Mouse (Mus musculus): ENCODE data around the gene 1700037C18Rik. TPM values are rescaled to one million over a fixed set of nuclear protein-coding genes. Genes with fewer than 3 reads are reported as not detected.

1700037C18Rik gene
- polyA plus RNA-seq, 1 experiment from 2014 or later = 2.4 TPM

DNA sequence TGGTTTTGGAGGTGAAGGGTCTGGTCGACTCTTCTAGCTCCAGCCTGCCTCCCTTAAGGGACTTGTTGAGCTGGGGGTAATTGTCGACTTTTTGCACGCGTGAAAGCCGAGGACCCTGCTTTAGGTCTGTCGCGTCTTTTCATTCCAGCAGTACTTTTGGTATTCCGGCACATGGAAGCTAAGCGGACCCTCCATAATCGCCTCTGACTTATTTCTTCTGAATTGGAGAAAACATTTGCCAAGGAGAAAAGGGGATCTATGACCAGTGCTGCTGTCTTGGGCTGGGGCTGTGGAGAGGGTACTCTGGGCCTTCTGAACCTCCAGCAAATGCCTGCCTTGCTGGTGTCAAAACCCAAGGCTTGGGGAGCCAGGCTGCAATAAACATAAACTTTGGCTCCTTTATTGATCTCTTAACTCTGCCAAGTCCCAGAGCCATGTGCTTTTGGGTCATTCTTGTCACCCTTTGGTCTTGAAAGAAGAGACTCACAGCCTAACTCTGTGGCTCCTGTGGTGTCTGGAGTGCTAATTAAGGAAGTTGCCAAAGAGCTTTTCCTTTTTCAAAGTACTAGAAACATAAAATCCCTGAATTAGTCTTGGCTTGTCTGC is 23.3 kb downstream of the 1700037C18Rik start:
- Histone ChIP-seq H3K4me1 (ENCODE audit: insufficient read depth) (peaks cover 19% of the 10 kb centered on the region), H3K27me3 (ENCODE audit: insufficient read depth, low read length) (no peaks in the 10 kb centered on the region), H3K9ac (replicated peaks) (peak overlapping the region; percentile 98), H3K36me3 (replicated peaks; ENCODE audit: insufficient read depth, low read length) (peaks cover 3% of the 10 kb centered on the region), H3K9me3 (ENCODE audit: low read length) (no peaks in the 10 kb centered on the region), H3K4me2 (ENCODE audit: low read depth, low read length) (peak overlapping the region; percentile 97), H3K4me3 (ENCODE audit: low read depth, low read length) (peak overlapping the region; percentile 99), H3K27ac (ENCODE audit: low read depth) (peak overlapping the region; percentile 95)
- no peak for TF ChIP-seq EP300 (IDR thresholded peaks at IDR 0.05; ENCODE audit: low read depth)
- TF ChIP-seq CTCF (IDR thresholded peaks at IDR 0.05; ENCODE audit: low read depth) = no peak
- WGBS (ENCODE audit: insufficient replicate concordance) = 5% methylated on average over 10 of the region's 10 CpGs
- ATAC-seq (peak; percentile 58), DNase-seq (peak; percentile 54)

DNA sequence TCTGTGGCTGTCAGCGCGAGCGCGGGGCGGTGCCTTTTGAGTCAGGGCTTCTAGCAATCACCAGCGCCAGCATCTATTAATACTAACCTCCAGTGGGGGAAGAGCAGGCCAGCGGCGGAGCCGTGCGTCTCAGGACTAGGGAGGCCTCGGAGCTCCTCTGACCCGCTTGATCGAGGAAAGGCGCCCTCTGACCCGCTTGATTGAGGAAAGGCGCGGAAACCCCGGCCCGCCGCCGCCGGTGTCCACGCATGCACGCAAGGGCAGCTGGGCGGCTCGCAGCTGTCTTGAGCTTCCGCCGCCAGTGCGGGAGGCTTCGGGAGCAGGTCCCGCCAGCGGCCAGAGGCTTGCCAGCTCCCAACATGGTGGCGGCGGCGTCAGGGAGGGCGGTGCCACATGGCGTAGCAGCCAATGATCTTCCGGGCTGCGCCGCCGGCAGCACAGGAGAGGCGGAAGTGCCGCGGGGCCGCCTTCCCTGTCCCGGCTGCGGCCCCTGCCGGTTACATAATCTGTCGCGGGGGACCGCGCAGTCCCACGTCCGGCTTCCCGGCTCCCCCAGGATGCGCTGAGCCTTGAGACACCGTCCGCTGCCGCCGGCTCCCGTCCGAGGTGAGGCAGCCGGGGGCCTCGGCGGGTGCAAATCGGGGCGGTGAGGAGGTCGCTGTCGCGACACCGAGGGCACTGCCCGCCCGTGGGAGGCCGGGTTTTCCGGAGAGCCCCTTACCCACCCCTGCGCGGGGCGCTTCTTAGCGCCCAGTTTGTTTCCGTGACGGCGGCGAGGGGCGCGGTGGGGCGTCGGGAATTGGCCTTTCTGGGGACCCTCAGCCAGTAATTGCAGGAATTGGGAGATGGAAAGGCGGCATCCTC is 24.1 kb downstream of the 1700037C18Rik start, which contains the start of the genes Zfp597 and Gm20695:
TSS of gene Zfp597 (minus strand) at position 361 of the 864 bp plus-strand sequence.
TSS of gene Gm20695 (plus strand) at position 448 of the 864 bp plus-strand sequence.
- H3K4me2 ChIP-seq (ENCODE audit: low read depth, low read length) = peak within 1 kb of the TSS; percentile 97
- 2% methylated on average over 81 of the region's 88 CpGs for WGBS (ENCODE audit: insufficient replicate concordance)
- H3K4me1 ChIP-seq (ENCODE audit: insufficient read depth) = peaks cover 19% of the 10 kb centered on the region
- peak within 1 kb of the TSS; percentile 98 for H3K9ac ChIP-seq (replicated peaks)
- TF ChIP-seq CTCF (IDR thresholded peaks at IDR 0.05; ENCODE audit: low read depth) (peak; percentile 70), EP300 (IDR thresholded peaks at IDR 0.05; ENCODE audit: low read depth) (no peak)
- no peaks in the 10 kb centered on the region for H3K9me3 ChIP-seq (ENCODE audit: low read length)
- no peaks in the 10 kb centered on the region for H3K27me3 ChIP-seq (ENCODE audit: insufficient read depth, low read length)
- peak within 1 kb of the TSS; percentile 99 for H3K4me3 ChIP-seq (ENCODE audit: low read depth, low read length)
- peak within 1 kb of the TSS; percentile 95 for H3K27ac ChIP-seq (ENCODE audit: low read depth)
- peaks cover 3% of the 10 kb centered on the region for H3K36me3 ChIP-seq (replicated peaks; ENCODE audit: insufficient read depth, low read length)
- DNase-seq (peak; percentile 96), ATAC-seq (peak; percentile 97)

DNA sequence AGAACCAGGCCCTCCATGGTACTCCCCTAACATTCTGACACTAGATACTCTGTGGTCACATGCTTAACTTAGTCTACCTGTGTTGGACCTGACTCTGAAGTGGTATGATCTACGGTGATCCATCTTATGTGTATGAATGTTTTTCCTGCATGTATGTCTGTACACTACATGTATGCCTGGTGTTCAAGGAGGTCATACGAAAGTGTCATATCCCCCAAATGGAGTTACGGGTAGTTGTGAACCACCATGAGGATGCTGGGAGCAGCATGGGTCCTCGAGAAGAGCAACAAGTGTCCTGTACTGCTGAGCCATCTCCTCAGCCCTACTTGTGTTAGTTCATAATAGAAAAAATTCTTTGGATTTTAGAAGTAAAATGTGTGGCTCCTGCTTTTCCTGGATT is 32.1 kb downstream of the 1700037C18Rik start:
- peaks cover 8% of the 10 kb centered on the region for H3K4me1 ChIP-seq (ENCODE audit: insufficient read depth)
- no peak overlapping the region for H3K4me2 ChIP-seq (ENCODE audit: low read depth, low read length)
- peaks cover 3% of the 10 kb centered on the region; the same call in 1 of the 2 replicates for H3K36me3 ChIP-seq (replicated peaks; ENCODE audit: insufficient read depth, low read length)
- H3K27ac ChIP-seq (ENCODE audit: low read depth) = no peak overlapping the region
- WGBS (ENCODE audit: insufficient replicate concordance) = 86% methylated on average over 4 of the region's 4 CpGs
- ATAC-seq (no peak), DNase-seq (no peak)
- H3K9me3 ChIP-seq (ENCODE audit: low read length) = no peaks in the 10 kb centered on the region
- no peak overlapping the region for H3K9ac ChIP-seq (replicated peaks)
- no peak overlapping the region for H3K4me3 ChIP-seq (ENCODE audit: low read depth, low read length)
- H3K27me3 ChIP-seq (ENCODE audit: insufficient read depth, low read length) = no peaks in the 10 kb centered on the region
- TF ChIP-seq EP300 (IDR thresholded peaks at IDR 0.05; ENCODE audit: low read depth) (no peak), CTCF (IDR thresholded peaks at IDR 0.05; ENCODE audit: low read depth) (no peak)

DNA sequence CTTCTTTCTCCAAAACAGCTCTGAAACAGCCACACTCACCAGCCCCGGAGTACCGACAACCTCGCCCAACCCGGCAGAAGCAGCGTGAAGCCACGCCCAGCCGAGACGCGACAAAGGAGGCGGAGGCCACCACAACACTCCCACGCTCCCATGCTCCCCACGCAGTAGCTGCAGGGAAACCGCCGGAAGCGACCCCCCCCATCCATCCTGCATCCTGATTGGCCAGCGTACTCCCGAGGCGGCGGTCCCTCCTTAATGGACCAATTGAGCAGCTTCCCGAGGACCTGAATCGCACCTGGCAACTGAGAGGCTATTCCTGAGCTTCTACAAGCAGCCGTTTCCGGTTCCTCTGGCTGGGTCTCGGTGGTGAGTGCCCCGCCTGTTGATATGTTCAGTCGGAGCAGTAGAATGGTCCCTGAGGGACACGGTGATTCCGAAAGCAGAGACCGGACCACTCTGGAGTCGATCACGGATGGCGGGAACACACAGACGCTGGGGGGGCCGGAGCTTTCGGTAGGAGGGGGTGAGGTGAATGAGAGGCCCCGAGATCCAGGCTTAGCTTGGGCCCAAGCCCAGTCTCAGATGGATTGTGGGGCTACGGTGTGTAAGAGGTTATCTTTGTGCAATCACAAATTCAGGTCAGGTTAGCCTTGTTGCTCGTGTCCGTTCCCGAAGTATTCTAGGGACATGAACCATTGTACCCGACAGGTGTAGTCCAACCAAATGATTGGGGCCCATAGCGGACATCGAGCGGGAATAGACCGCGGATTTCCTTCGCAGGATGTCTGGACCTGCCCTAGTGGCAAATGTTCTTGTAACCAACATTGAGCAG is 36.1 kb downstream of the 1700037C18Rik start, which contains the start of gene Naa60:
TSS of gene Naa60 (plus strand) at position 160 of the 832 bp plus-strand sequence.
- H3K27ac ChIP-seq (ENCODE audit: low read depth) = peak within 1 kb of the TSS; percentile 79
- H3K36me3 ChIP-seq (replicated peaks; ENCODE audit: insufficient read depth, low read length) = peaks cover 7% of the 10 kb centered on the region; the same call in 1 of the 2 replicates
- WGBS (ENCODE audit: insufficient replicate concordance) = 5% methylated on average over 47 of the region's 47 CpGs
- no peaks in the 10 kb centered on the region for H3K27me3 ChIP-seq (ENCODE audit: insufficient read depth, low read length)
- peak within 1 kb of the TSS; percentile 84 for H3K4me2 ChIP-seq (ENCODE audit: low read depth, low read length)
- H3K9ac ChIP-seq (replicated peaks) = peak within 1 kb of the TSS; percentile 66
- TF ChIP-seq CTCF (IDR thresholded peaks at IDR 0.05; ENCODE audit: low read depth) (no peak), EP300 (IDR thresholded peaks at IDR 0.05; ENCODE audit: low read depth) (no peak)
- H3K9me3 ChIP-seq (ENCODE audit: low read length) = no peaks in the 10 kb centered on the region
- peak within 1 kb of the TSS; percentile 54 for H3K4me3 ChIP-seq (ENCODE audit: low read depth, low read length)
- peak; percentile 92 for DNase-seq
- ATAC-seq = peak; percentile 96
- peaks cover 8% of the 10 kb centered on the region for H3K4me1 ChIP-seq (ENCODE audit: insufficient read depth)

DNA sequence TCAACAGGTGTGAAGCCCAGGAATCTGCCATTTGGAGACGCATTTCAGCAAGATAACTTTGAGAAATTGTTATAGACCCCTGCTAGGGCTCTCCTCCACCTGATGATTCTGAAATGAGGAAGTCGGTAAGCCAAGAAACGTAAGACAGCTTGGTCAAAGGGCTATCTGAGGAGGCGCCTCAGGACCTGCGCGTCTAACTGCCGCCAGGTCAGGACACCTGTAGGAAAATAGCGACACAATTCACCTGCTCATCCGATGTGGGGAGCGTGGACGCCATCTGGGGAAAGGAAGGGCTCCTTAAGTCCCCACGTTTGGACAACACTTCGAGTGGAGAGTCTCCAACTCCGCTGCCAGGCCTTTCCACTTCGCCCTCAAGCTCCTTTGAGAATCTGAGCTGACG is 36.7 kb downstream of the 1700037C18Rik start:
- peaks cover 7% of the 10 kb centered on the region; the same call in 1 of the 2 replicates for H3K36me3 ChIP-seq (replicated peaks; ENCODE audit: insufficient read depth, low read length)
- peak overlapping the region; percentile 69 for H3K27ac ChIP-seq (ENCODE audit: low read depth)
- peak overlapping the region; percentile 84 for H3K4me2 ChIP-seq (ENCODE audit: low read depth, low read length)
- H3K9me3 ChIP-seq (ENCODE audit: low read length) = no peaks in the 10 kb centered on the region
- no peaks in the 10 kb centered on the region for H3K27me3 ChIP-seq (ENCODE audit: insufficient read depth, low read length)
- peak overlapping the region; percentile 54 for H3K4me3 ChIP-seq (ENCODE audit: low read depth, low read length)
- H3K4me1 ChIP-seq (ENCODE audit: insufficient read depth) = peaks cover 8% of the 10 kb centered on the region
- H3K9ac ChIP-seq (replicated peaks) = peak overlapping the region; percentile 66
- ATAC-seq = peak; percentile 18; the same call in 1 of the 2 replicates
- 2% methylated on average over 16 of the region's 16 CpGs for WGBS (ENCODE audit: insufficient replicate concordance)
- TF ChIP-seq EP300 (IDR thresholded peaks at IDR 0.05; ENCODE audit: low read depth) (no peak), CTCF (IDR thresholded peaks at IDR 0.05; ENCODE audit: low read depth) (no peak)
- no peak for DNase-seq

Measured in liver, postnatal 0 days (tissue).